ENCODE assay signal across 21 mouse cellular contexts in genomic region chr8:85860612-85861011, GRCm38 (mm10).
"Had no signal": no experiment of that assay in that cellular context is flagged by ENCODE, and none has a peak within 500 bp of the region (broad histone marks: within the 10 kb centered on the region; RNA-seq: fewer than 3 reads in every experiment).

No protein-coding gene starts in this region.

- H3K27ac ChIP-seq: limb, embryonic 12.5 days; limb, embryonic 15.5 days; liver, embryonic 14.5 days; lung, embryonic 15.5 days; midbrain, embryonic 10.5 days; midbrain, embryonic 13.5 days; stomach, postnatal 0 days had no signal

- DNase-seq: kidney, adult 18-20 months; kidney, adult 9 months; kidney, postnatal 25 days; left cerebral cortex, postnatal 4 days; lung, adult 18-20 months; lung, postnatal 10 days; lung, postnatal 36 days; thymus, adult 2 months; thymus, postnatal 14 days; thymus, postnatal 4 days had no signal

- H3K9ac ChIP-seq: limb, embryonic 12.5 days; limb, embryonic 15.5 days; liver, embryonic 14.5 days; lung, embryonic 15.5 days; midbrain, embryonic 13.5 days had no signal

- ATAC-seq: intestine, embryonic 16.5 days; midbrain, embryonic 13.5 days; midbrain, embryonic 16.5 days had no signal

- H3K4me2 ChIP-seq: limb, embryonic 12.5 days; limb, embryonic 15.5 days; lung, embryonic 15.5 days; midbrain, embryonic 13.5 days had no signal

- H3K27me3 ChIP-seq: limb, embryonic 12.5 days; limb, embryonic 15.5 days; lung, embryonic 15.5 days; megakaryocyte, embryonic 14.5 days; midbrain, embryonic 13.5 days had no signal

- H3K4me1 ChIP-seq: limb, embryonic 12.5 days; limb, embryonic 15.5 days; lung, embryonic 15.5 days; midbrain, embryonic 10.5 days; midbrain, embryonic 13.5 days had no signal

- H3K36me3 ChIP-seq: limb, embryonic 12.5 days; limb, embryonic 15.5 days; lung, embryonic 15.5 days; midbrain, embryonic 10.5 days; midbrain, embryonic 13.5 days had no signal

- H3K9me3 ChIP-seq: limb, embryonic 12.5 days; limb, embryonic 15.5 days; lung, embryonic 15.5 days; megakaryocyte, embryonic 14.5 days; midbrain, embryonic 10.5 days; midbrain, embryonic 13.5 days had no signal

- H3K4me3 ChIP-seq: limb, embryonic 12.5 days; limb, embryonic 15.5 days; lung, embryonic 15.5 days; megakaryocyte, embryonic 14.5 days; midbrain, embryonic 10.5 days; midbrain, embryonic 13.5 days; myocyte had no signal
